ENCODE assay signal across 8 mouse cellular contexts in genomic region chr14:18893121-18893946, GRCm38 (mm10). TPM values are rescaled to one million over a fixed set of nuclear protein-coding genes. Genes with fewer than 3 reads are reported as not detected.
A peak's percentile ranks its signal among the peaks of the same experiment; 100 is the strongest.
DNase-seq lines count a peak whose midpoint lies in the region; ATAC-seq lines count a peak whose summit lies in the region.

No protein-coding gene starts in this region.

- no peaks in the 10 kb centered on the region for H3K27me3 ChIP-seq in hindbrain, embryonic 15.5 days

- peak overlapping the region; percentile 79 for H3K9ac ChIP-seq in hindbrain, embryonic 15.5 days

- peak; percentile 78 for DNase-seq in T-cell, adult 2 months (ENCODE audit: low spot score)
- DNase-seq in cerebellum, postnatal 14 days, result peak; percentile 95 to 97
- DNase-seq in gastrocnemius, adult 18-20 months (ENCODE audit: low spot score), result peak; percentile 92
- peak; percentile 84 to 87 for DNase-seq in layer of hippocampus, postnatal 36 days
- peak; percentile 90 for DNase-seq in lung, postnatal 25 days (ENCODE audit: low spot score)
- peak; percentile 92 for DNase-seq in retina, embryonic 14.5 days (ENCODE audit: low spot score)
- peak; percentile 86 to 89 for DNase-seq in thymus, postnatal 36 days

- peak overlapping the region; percentile 88 for H3K27ac ChIP-seq in hindbrain, embryonic 15.5 days (replicated peaks)

- peaks cover 22% of the 10 kb centered on the region for H3K4me1 ChIP-seq in hindbrain, embryonic 15.5 days (replicated peaks)

- H3K36me3 ChIP-seq in hindbrain, embryonic 15.5 days, result no peaks in the 10 kb centered on the region

- under 1% methylated on average over 77 of the region's 116 CpGs for WGBS in hindbrain, embryonic 15.5 days

- peak; percentile 92 for ATAC-seq in hindbrain, embryonic 15.5 days (ENCODE audit: low FRiP score, low read depth)

- no peaks in the 10 kb centered on the region for H3K9me3 ChIP-seq in hindbrain, embryonic 15.5 days

- H3K4me2 ChIP-seq in hindbrain, embryonic 15.5 days, result peak overlapping the region; percentile 82

- H3K4me3 ChIP-seq in hindbrain, embryonic 15.5 days, result peak overlapping the region; percentile 89

RNA-seq across cellular contexts. Expression of gene Ube2e2, which starts 0.7 kb away (rescaled TPM):
- total RNA-seq in gastrocnemius, adult 18-20 months (2021), result 1 to 10 TPM; 7.8 to 8.3 TPM
- polyA plus RNA-seq in hindbrain, embryonic 15.5 days (2015; fragmentation: Nextera tagmentation; extraction: Ambion mirVana), result 149 and 159 TPM in 2 replicates
- total RNA-seq in layer of hippocampus, postnatal 36 days (2021), result 100 to 1,000 TPM; 193 to 210 TPM

Comparison
In these comparisons a context has a peak if more than half of its experiments do, and no peak if none do; other contexts are left out.
1. Peak in every context shown above with its lines: DNase-seq, ATAC-seq, H3K4me3 ChIP-seq and H3K27ac ChIP-seq.
2. RNA of gene Ube2e2, which starts 0.7 kb away (total RNA-seq): 193 to 210 TPM in layer of hippocampus, postnatal 36 days; 7.8 to 8.3 TPM in gastrocnemius, adult 18-20 months; every median in the first group is over 10 times any median in the second.